Mouse (Mus musculus): ENCODE measurements around the gene Slc9b1. TPM values are rescaled to one million over a fixed set of nuclear protein-coding genes. Genes with fewer than 3 reads are reported as not detected.

Gene Slc9b1
- total and polyA plus RNA-seq, 3 experiments, result 0.14 TPM; not detected in 2

- DNase-seq (ENCODE audit: low read depth, low spot score), result peak; percentile 63
- H3K4me1 ChIP-seq (ENCODE audit: control insufficient read depth in 1 of 2, insufficient read depth in 2 of 2, low read length in 2 of 2), result peaks cover 0 to 16% of the 10 kb centered on the region in 2 experiments; a peak in 3 of 4 replicates
- H3K9me3 ChIP-seq (replicated peaks; ENCODE audit: insufficient read depth, low read length), result no peaks in the 10 kb centered on the region
- H3K36me3 ChIP-seq (ENCODE audit: control insufficient read depth in 1 of 2, insufficient read depth in 2 of 2, low read length in 2 of 2), result peaks cover 0 to 5% of the 10 kb centered on the region in 2 experiments; a peak in 2 of 4 replicates
- H3K4me3 ChIP-seq (ENCODE audit: control insufficient read depth in 1 of 2, insufficient read depth in 1 of 2, low read depth in 2 of 2, low read length in 2 of 2), result peak overlapping the region; percentile 15 to 37; a peak in 1 of 4 replicates
- TF ChIP-seq NRF1 (IDR thresholded peaks at IDR 0.05; ENCODE audit: insufficient read depth, low read depth, low read length, poor library complexity, severe bottlenecking), result no peak
- peak; percentile 23; the same call in 1 of the 2 replicates for TF ChIP-seq GATA1 (IDR thresholded peaks at IDR 0.05; ENCODE audit: low read depth, low read length)
- no peak overlapping the region for H3K27ac ChIP-seq (ENCODE audit: control insufficient read depth, low read depth, low read length)
- H3K9ac ChIP-seq (ENCODE audit: control insufficient read depth, low read depth, low read length, poor library complexity, severe bottlenecking), result no peak overlapping the region
- H3K79me2 ChIP-seq (ENCODE audit: control insufficient read depth, insufficient read depth, low read length, poor library complexity), result no peaks in the 10 kb centered on the region
- no peaks in the 10 kb centered on the region; a peak in 1 of 4 replicates for H3K27me3 ChIP-seq (ENCODE audit: control insufficient read depth in 1 of 2, insufficient read depth in 2 of 2, low read length in 2 of 2)
These were observed 47.7 kb upstream of the Slc9b1 start for GRCm38 (mm10) chr3:135300081-135300480.

GRCm38 (mm10) chr3:135304060-135304459 lies 43.8 kb upstream of the Slc9b1 start:
- no peak overlapping the region for H3K27ac ChIP-seq (ENCODE audit: control insufficient read depth, low read depth, low read length)
- TF ChIP-seq USF2 (IDR thresholded peaks at IDR 0.05; ENCODE audit: borderline replicate concordance in 1 of 2, insufficient read depth in 1 of 2, low read depth in 1 of 2, low read length in 2 of 2), result no peak
- no peak for TF ChIP-seq UBTF (IDR thresholded peaks at IDR 0.05; ENCODE audit: borderline replicate concordance, insufficient read depth, low read depth, low read length)
- TF ChIP-seq MEF2A (IDR thresholded peaks at IDR 0.05; ENCODE audit: extremely low read depth, insufficient replicate concordance, low read depth, low read length, poor library complexity, severe bottlenecking), result no peak
- no peak for TF ChIP-seq TAL1 (IDR thresholded peaks at IDR 0.05; ENCODE audit: low read length)
- TF ChIP-seq EP300 (IDR thresholded peaks at IDR 0.05; ENCODE audit: low read depth in 1 of 2, low read length in 2 of 2), result no peak
- TF ChIP-seq POLR2A (IDR thresholded peaks at IDR 0.05; ENCODE audit: control insufficient read depth in 1 of 2, insufficient read depth in 1 of 2, low read depth in 1 of 2, low read length in 2 of 2, poor library complexity in 1 of 2), result no peak
- TF ChIP-seq MYB (IDR thresholded peaks at IDR 0.05; ENCODE audit: low read depth, low read length), result no peak
- TF ChIP-seq ZC3H11A (IDR thresholded peaks at IDR 0.05; ENCODE audit: low read depth, low read length), result no peak
- TF ChIP-seq KAT2A (conservative IDR thresholded peaks at IDR 0.05; ENCODE audit: low read depth, low read length), result no peak
- TF ChIP-seq ELF1 (IDR thresholded peaks at IDR 0.05; ENCODE audit: low read depth, low read length), result no peak
- TF ChIP-seq NRF1 (IDR thresholded peaks at IDR 0.05; ENCODE audit: insufficient read depth, low read depth, low read length, poor library complexity, severe bottlenecking), result no peak
- TF ChIP-seq TCF12 (IDR thresholded peaks at IDR 0.05; ENCODE audit: low read depth, low read length), result no peak
- no peak for TF ChIP-seq SIN3A (IDR thresholded peaks at IDR 0.05; ENCODE audit: low read length)
- no peak for TF ChIP-seq HCFC1 (IDR thresholded peaks at IDR 0.05; ENCODE audit: low read depth, low read length)
- TF ChIP-seq MXI1 (IDR thresholded peaks at IDR 0.05; ENCODE audit: low read depth, low read length), result no peak
- TF ChIP-seq ZMIZ1 (IDR thresholded peaks at IDR 0.05; ENCODE audit: low read depth, low read length), result no peak
- no peak for TF ChIP-seq POLR2AphosphoS5 (IDR thresholded peaks at IDR 0.05; ENCODE audit: borderline replicate concordance, low read depth, low read length)
- no peak for TF ChIP-seq MAX (IDR thresholded peaks at IDR 0.05; ENCODE audit: low read length)
- no peak for TF ChIP-seq MAZ (IDR thresholded peaks at IDR 0.05; ENCODE audit: low read depth, low read length)

More at GRCm38 (mm10) chr3:135304060-135304459, 43.8 kb upstream of the Slc9b1 start:
- no peaks in the 10 kb centered on the region; a peak in 2 of 4 replicates for H3K27me3 ChIP-seq (ENCODE audit: control insufficient read depth in 1 of 2, insufficient read depth in 2 of 2, low read length in 2 of 2)
- no peak overlapping the region for H3K4me3 ChIP-seq (ENCODE audit: control insufficient read depth in 1 of 2, insufficient read depth in 1 of 2, low read depth in 2 of 2, low read length in 2 of 2)
- no peaks in the 10 kb centered on the region for H3K9me3 ChIP-seq (replicated peaks; ENCODE audit: insufficient read depth, low read length)
- H3K4me1 ChIP-seq (ENCODE audit: control insufficient read depth in 1 of 2, insufficient read depth in 2 of 2, low read length in 2 of 2), result peaks cover 0 to 18% of the 10 kb centered on the region in 2 experiments; a peak in 3 of 4 replicates
- DNase-seq (ENCODE audit: low read depth, low spot score), result no peak
- H3K36me3 ChIP-seq (ENCODE audit: control insufficient read depth in 1 of 2, insufficient read depth in 2 of 2, low read length in 2 of 2), result peaks cover 0 to 9% of the 10 kb centered on the region in 2 experiments; a peak in 2 of 4 replicates
- H3K79me2 ChIP-seq (ENCODE audit: control insufficient read depth, insufficient read depth, low read length, poor library complexity), result no peaks in the 10 kb centered on the region
- H3K9ac ChIP-seq (ENCODE audit: control insufficient read depth, low read depth, low read length, poor library complexity, severe bottlenecking), result no peak overlapping the region
